Mouse (Mus musculus): ENCODE measurements around the gene Pde1a. TPM values are rescaled to one million over a fixed set of nuclear protein-coding genes. Genes with fewer than 3 reads are reported as not detected.

Gene Pde1a
- polyA plus RNA-seq, 1 experiment = 0.67 TPM

DNA sequence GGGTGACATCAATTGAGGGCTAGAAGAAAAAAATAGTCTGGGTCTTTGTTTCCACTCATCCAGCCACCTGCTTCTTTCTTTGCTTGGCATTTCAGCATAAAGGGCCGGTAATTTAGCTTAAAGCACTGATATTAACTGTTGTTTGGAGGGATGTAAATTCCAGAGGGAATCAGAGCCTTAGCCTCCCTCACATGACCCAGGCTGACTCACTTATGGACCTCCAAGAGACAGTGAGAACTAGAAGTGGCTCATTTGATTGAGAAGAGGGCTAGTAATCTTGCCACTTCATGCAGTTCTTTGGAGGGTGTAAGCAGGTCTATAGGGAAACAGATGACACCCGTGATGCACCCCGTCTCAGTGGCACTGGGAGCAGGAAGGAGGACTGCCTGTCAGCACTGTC, 230.7 kb downstream of the Pde1a start:
- H3K79me2 ChIP-seq (ENCODE audit: control insufficient read depth, insufficient read depth) = no peaks in the 10 kb centered on the region
- no peak overlapping the region for H3K4me2 ChIP-seq (ENCODE audit: low read depth)
- H3ac ChIP-seq (ENCODE audit: control insufficient read depth, insufficient read length) = no peak overlapping the region
- no peaks in the 10 kb centered on the region for H3K27me3 ChIP-seq (ENCODE audit: control insufficient read depth, insufficient read depth, insufficient read length)
- TF ChIP-seq CEBPB (IDR thresholded peaks at IDR 0.05; ENCODE audit: insufficient read depth, poor library complexity, severe bottlenecking) (no peak), MAX (IDR thresholded peaks at IDR 0.05; ENCODE audit: low read depth) (no peak), REST (IDR thresholded peaks at IDR 0.05; ENCODE audit: insufficient read depth, insufficient read length) (no peak), USF1 (IDR thresholded peaks at IDR 0.05; ENCODE audit: low read depth) (peak; percentile 58)
- H3K36me3 ChIP-seq (ENCODE audit: control insufficient read depth, insufficient read depth) = no peaks in the 10 kb centered on the region
- H3K4me3 ChIP-seq = no peak overlapping the region

DNA sequence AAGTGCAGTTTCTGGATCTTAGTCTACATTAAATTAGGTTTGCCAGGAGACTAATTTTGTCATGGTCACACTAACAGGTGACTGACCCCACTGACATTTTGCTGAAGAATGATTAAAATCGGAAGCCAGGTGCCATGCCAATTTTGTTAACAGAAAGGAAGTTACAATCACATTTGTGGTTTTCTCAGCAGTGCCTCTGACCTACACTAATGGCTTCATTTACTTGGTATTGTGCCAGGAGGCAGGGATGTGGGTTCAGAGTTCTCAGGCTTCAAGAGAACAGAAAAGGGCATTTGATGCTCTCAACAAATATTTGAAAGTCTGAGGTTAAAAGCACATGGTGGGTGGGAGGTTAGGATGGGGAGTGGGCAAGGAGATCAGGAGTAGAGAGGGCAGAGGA, 236.4 kb downstream of the Pde1a start:
- no peaks in the 10 kb centered on the region for H3K36me3 ChIP-seq (ENCODE audit: control insufficient read depth, insufficient read depth)
- peak overlapping the region; percentile 16 for H3K4me2 ChIP-seq (ENCODE audit: low read depth)
- H3ac ChIP-seq (ENCODE audit: control insufficient read depth, insufficient read length) = no peak overlapping the region
- no peak overlapping the region for H3K4me3 ChIP-seq
- no peaks in the 10 kb centered on the region for H3K27me3 ChIP-seq (ENCODE audit: control insufficient read depth, insufficient read depth, insufficient read length)
- no peaks in the 10 kb centered on the region for H3K79me2 ChIP-seq (ENCODE audit: control insufficient read depth, insufficient read depth)
- TF ChIP-seq E2F4 (IDR thresholded peaks at IDR 0.05; ENCODE audit: insufficient read depth) (no peak), MAX (IDR thresholded peaks at IDR 0.05; ENCODE audit: low read depth) (no peak), SRF (IDR thresholded peaks at IDR 0.05; ENCODE audit: control insufficient read depth, insufficient read length, low read depth) (no peak), REST (IDR thresholded peaks at IDR 0.05; ENCODE audit: insufficient read depth, insufficient read length) (no peak), MYOD1 (IDR thresholded peaks at IDR 0.05; ENCODE audit: control insufficient read depth in 1 of 3, insufficient read length in 2 of 3, low read depth in 2 of 3) (no peak), MYOG (IDR thresholded peaks at IDR 0.05; ENCODE audit: control insufficient read depth in 1 of 3, insufficient read depth in 1 of 3, insufficient read length in 2 of 3, low read depth in 2 of 3) (no peak), POLR2A (IDR thresholded peaks at IDR 0.05; ENCODE audit: insufficient read length, low read depth) (no peak), USF1 (IDR thresholded peaks at IDR 0.05; ENCODE audit: low read depth) (no peak), TCF3 (IDR thresholded peaks at IDR 0.05; ENCODE audit: insufficient read length, low read depth) (no peak), CEBPB (IDR thresholded peaks at IDR 0.05; ENCODE audit: insufficient read depth, poor library complexity, severe bottlenecking) (no peak), TCF12 (IDR thresholded peaks at IDR 0.05; ENCODE audit: insufficient read depth, poor library complexity, severe bottlenecking) (no peak), POLR2AphosphoS2 (IDR thresholded peaks at IDR 0.05; ENCODE audit: insufficient read length, low read depth) (no peak)

DNA sequence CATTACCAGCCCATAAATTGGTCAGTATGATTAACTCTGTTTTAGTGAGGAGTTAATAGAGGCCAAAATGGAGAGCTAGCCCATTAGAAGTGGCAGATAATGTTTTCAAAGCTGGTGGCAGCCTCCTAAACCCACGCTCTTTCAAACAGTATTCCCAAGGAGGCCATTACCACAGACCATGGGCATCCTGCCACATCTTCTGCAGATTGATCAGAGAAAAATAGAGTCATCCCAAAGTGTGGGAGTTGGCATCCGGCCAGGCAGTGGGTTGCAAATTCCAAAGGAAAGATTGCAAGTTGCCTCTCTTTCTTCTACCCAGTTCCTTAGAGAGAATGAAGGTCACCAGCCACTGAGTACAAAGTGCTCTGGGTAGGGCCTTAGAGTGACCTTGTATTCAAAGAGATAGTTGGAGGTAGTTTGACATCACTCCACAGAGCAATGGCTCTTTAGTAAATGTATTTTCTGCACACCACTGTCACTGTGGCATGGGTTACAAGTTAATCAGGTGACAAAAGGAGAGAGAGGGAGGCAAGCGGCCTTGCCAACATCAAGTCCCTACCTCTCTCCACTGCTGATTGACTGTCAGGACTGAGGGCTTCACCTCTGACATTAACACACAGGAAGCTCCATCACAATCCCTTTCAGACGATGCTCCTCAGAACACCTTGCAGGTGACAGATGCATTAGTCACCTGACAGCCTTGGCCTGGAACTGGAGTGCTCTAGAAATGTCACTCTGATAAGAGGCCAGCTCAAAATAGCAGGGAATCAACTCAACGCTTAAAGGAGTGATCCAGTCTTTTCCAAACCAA, 237.3 kb downstream of the Pde1a start:
- no peaks in the 10 kb centered on the region for H3K36me3 ChIP-seq (ENCODE audit: control insufficient read depth, insufficient read depth)
- TF ChIP-seq CEBPB (IDR thresholded peaks at IDR 0.05; ENCODE audit: insufficient read depth, poor library complexity, severe bottlenecking) (peak; percentile 76; the same call in 1 of the 2 replicates), POLR2A (IDR thresholded peaks at IDR 0.05; ENCODE audit: insufficient read length, low read depth) (no peak)
- H3K27me3 ChIP-seq (ENCODE audit: control insufficient read depth, insufficient read depth, insufficient read length) = no peaks in the 10 kb centered on the region
- H3ac ChIP-seq (ENCODE audit: control insufficient read depth, insufficient read length) = no peak overlapping the region
- H3K79me2 ChIP-seq (ENCODE audit: control insufficient read depth, insufficient read depth) = no peaks in the 10 kb centered on the region
- no peak overlapping the region for H3K4me2 ChIP-seq (ENCODE audit: low read depth)
- H3K4me3 ChIP-seq = no peak overlapping the region

DNA sequence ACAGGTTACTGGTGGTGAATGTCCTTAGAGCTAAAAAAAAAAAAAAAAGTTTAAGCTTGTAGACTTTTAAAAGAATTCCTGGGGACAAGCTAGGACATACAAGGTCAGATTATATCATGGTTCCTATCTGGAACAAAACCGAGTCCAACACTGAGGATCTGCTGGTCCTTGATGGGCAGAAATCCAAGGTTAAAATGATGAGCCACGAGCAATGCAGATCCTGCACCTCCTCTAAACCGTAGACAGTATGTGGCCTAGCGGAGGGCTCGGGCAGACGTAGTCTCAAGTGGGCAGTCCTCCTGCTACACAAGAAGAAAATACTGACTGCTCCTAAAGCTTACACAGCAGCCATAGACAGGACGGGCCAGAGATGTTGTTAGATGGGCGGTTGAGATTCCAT, 238.5 kb downstream of the Pde1a start:
- Histone ChIP-seq H3K36me3 (ENCODE audit: control insufficient read depth, insufficient read depth) (no peaks in the 10 kb centered on the region), H3K4me2 (ENCODE audit: low read depth) (no peak overlapping the region), H3K4me3 (no peak overlapping the region), H3K79me2 (ENCODE audit: control insufficient read depth, insufficient read depth) (no peaks in the 10 kb centered on the region), H3ac (ENCODE audit: control insufficient read depth, insufficient read length) (no peak overlapping the region), H3K27me3 (ENCODE audit: control insufficient read depth, insufficient read depth, insufficient read length) (no peaks in the 10 kb centered on the region)
- TF ChIP-seq USF1 (IDR thresholded peaks at IDR 0.05; ENCODE audit: low read depth) (no peak), CEBPB (IDR thresholded peaks at IDR 0.05; ENCODE audit: insufficient read depth, poor library complexity, severe bottlenecking) (no peak), POLR2A (IDR thresholded peaks at IDR 0.05; ENCODE audit: insufficient read length, low read depth) (no peak), MAX (IDR thresholded peaks at IDR 0.05; ENCODE audit: low read depth) (no peak), MYOD1 (IDR thresholded peaks at IDR 0.05; ENCODE audit: control insufficient read depth in 1 of 3, insufficient read length in 2 of 3, low read depth in 2 of 3) (no peak), MYOG (IDR thresholded peaks at IDR 0.05; ENCODE audit: control insufficient read depth in 1 of 3, insufficient read depth in 1 of 3, insufficient read length in 2 of 3, low read depth in 2 of 3) (no peak), TCF3 (IDR thresholded peaks at IDR 0.05; ENCODE audit: insufficient read length, low read depth) (no peak), POLR2AphosphoS2 (IDR thresholded peaks at IDR 0.05; ENCODE audit: insufficient read length, low read depth) (no peak), E2F4 (IDR thresholded peaks at IDR 0.05; ENCODE audit: insufficient read depth) (no peak), SRF (IDR thresholded peaks at IDR 0.05; ENCODE audit: control insufficient read depth, insufficient read length, low read depth) (no peak), TCF12 (IDR thresholded peaks at IDR 0.05; ENCODE audit: insufficient read depth, poor library complexity, severe bottlenecking) (no peak), REST (IDR thresholded peaks at IDR 0.05; ENCODE audit: insufficient read depth, insufficient read length) (no peak)

DNA sequence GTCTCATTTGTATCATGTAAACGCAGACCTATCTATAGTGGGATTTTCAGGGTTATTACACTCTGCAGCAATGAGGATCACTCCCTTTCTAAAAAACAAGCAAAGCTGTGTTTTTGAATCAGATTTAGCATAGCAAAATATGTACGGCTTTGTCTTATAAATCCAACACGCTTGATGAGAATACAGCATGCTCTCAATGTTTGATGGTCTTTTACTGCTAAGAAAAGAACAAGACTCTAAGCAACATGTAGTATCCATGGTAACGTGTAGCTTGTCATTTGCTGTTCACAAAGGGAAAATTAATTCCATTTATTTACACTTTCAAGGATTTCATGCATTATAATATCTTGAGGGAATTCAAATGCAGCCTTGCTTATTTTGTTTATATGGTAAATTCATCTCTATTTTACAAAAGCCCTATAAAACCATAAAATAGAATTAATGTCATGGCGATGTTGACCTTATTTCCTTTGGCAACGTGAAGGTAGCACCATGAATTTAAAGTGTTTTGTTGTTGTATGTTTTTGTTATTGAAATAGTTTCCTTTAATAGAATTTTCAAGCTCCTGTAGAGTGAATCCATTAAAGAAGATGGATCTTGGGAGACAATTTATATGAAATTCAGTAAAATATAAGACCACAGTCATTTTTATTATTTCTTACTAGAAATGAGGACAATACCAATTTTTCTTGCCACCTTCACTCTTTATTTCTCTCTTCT, 245.5 kb downstream of the Pde1a start:
- Histone ChIP-seq H3K79me2 (ENCODE audit: control insufficient read depth, insufficient read depth) (no peaks in the 10 kb centered on the region), H3K4me2 (ENCODE audit: low read depth) (no peak overlapping the region), H3ac (ENCODE audit: control insufficient read depth, insufficient read length) (no peak overlapping the region), H3K27me3 (ENCODE audit: control insufficient read depth, insufficient read depth, insufficient read length) (no peaks in the 10 kb centered on the region), H3K4me3 (no peak overlapping the region), H3K36me3 (ENCODE audit: control insufficient read depth, insufficient read depth) (no peaks in the 10 kb centered on the region)
- TF ChIP-seq USF1 (IDR thresholded peaks at IDR 0.05; ENCODE audit: low read depth) = no peak
- no peak for TF ChIP-seq TCF3 (IDR thresholded peaks at IDR 0.05; ENCODE audit: insufficient read length, low read depth)
- TF ChIP-seq POLR2AphosphoS2 (IDR thresholded peaks at IDR 0.05; ENCODE audit: insufficient read length, low read depth) = no peak
- TF ChIP-seq TCF12 (IDR thresholded peaks at IDR 0.05; ENCODE audit: insufficient read depth, poor library complexity, severe bottlenecking) = no peak
- TF ChIP-seq REST (IDR thresholded peaks at IDR 0.05; ENCODE audit: insufficient read depth, insufficient read length) = no peak
